Mouse (Mus musculus) lung, embryonic 14.5 days (tissue): Measurements from ENCODE around the gene 2510039O18Rik. TPM values are rescaled to one million over a fixed set of nuclear protein-coding genes. Genes with fewer than 3 reads are reported as not detected.
A peak's percentile ranks its signal among the peaks of the same experiment; 100 is the strongest.

Experiments
- ATAC-seq: fragments of 200-750 bp; cut with Nextera tagmentation; 2 replicates; pipeline ENCODE4 v1.8.0; 2017; ENCODE audit warnings: mild to moderate bottlenecking, moderate TSS enrichment, moderate library complexity; ENCODE audit not compliant: insufficient read depth
- DNase-seq: peaks from one replicate; pipeline ENCODE4 v3.0.0-alpha.2; 2015
- H3K27ac ChIP-seq: fragments of 300-500 bp; sonication (generic); 2 replicates; pipeline ENCODE4 v1.5.1; 2014; ENCODE audit warnings: low read depth, mild to moderate bottlenecking, moderate library complexity
- H3K27me3 ChIP-seq: fragments of 300-500 bp; sonication (generic); 2 replicates; pipeline ENCODE4 v1.6.1; 2014; ENCODE audit warnings: low read length, control low read depth; ENCODE audit not compliant: insufficient read depth
- H3K36me3 ChIP-seq: fragments of 300-500 bp; sonication (generic); 2 replicates; pipeline ENCODE4 v1.6.1; 2014; ENCODE audit warnings: control low read depth; ENCODE audit not compliant: insufficient read depth
- H3K4me1 ChIP-seq: fragments of 300-500 bp; sonication (generic); 2 replicates; pipeline ENCODE4 v1.6.1; 2014; ENCODE audit warnings: antibody characterized with exemption, control low read depth; ENCODE audit not compliant: insufficient read depth
- H3K4me2 ChIP-seq: fragments of 300-500 bp; sonication (generic); 2 replicates; pipeline ENCODE4 v1.6.1; 2014; ENCODE audit warnings: mild to moderate bottlenecking
- H3K4me3 ChIP-seq: fragments of 300-500 bp; sonication (generic); 2 replicates; pipeline ENCODE4 v1.5.1; 2014; ENCODE audit warnings: low read depth, low read length
- H3K9ac ChIP-seq: fragments of 300-500 bp; sonication (generic); 2 replicates; pipeline ENCODE4 v1.6.1; 2014
- H3K9me3 ChIP-seq: fragments of 300-500 bp; sonication (generic); 2 replicates; pipeline ENCODE4 v1.6.1; 2016; ENCODE audit warnings: low read depth, low read length, control low read depth
- CTCF ChIP-seq: IDR thresholded peaks from 2 replicates; pipeline ENCODE4 v1.5.1; 2016; ENCODE audit warnings: antibody characterized with exemption, low read depth
- WGBS: fragments of 180-500 bp; shearing (Covaris S2); extraction: QIAGEN DNeasy Blood & Tissue Kit; methylation state at CpG from one replicate; pipeline ENCODE4 v1.1.7; 2014; 5-methylcytosine and 5-hydroxymethylcytosine counted together
- polyA plus RNA-seq: library from polyadenylated mRNA; unstranded; fragments of >200 nt; fragmentation: Nextera tagmentation; extraction: Ambion mirVana; gene quantifications from 2 replicates; pipeline ENCODE4 v1.2.1, GENCODE M21; 2014

Gene 2510039O18Rik
- polyA plus RNA-seq, 1 experiment from 2014 or later, result 22.5 TPM

- WGBS, result under 1% methylated on average over 59 of the region's 59 CpGs
- Histone ChIP-seq H3K9me3 (no peaks in the 10 kb centered on the region), H3K4me2 (peak within 1 kb of the TSS; percentile 80), H3K9ac (peak within 1 kb of the TSS; percentile 62), H3K4me3 (peak within 1 kb of the TSS; percentile 89), H3K27ac (peak within 1 kb of the TSS; percentile 32), H3K4me1 (peaks cover 6% of the 10 kb centered on the region; the same call in 1 of the 2 replicates), H3K27me3 (no peaks in the 10 kb centered on the region), H3K36me3 (peaks cover 19% of the 10 kb centered on the region)
- ATAC-seq (peak; percentile 94), DNase-seq (peak; percentile 92)
- no peak for TF ChIP-seq CTCF
Measured at GRCm38 (mm10) chr4:147904313-147905089, 36.2 kb upstream of the 2510039O18Rik start, which contains the start of gene Mfn2. Gene Mfn2 (minus strand): TSS chr4:147904704.

GRCm38 (mm10) chr4:147905090-147905659 is 35.5 kb upstream of the 2510039O18Rik start:
- H3K36me3 ChIP-seq, result peaks cover 13% of the 10 kb centered on the region; the same call in 1 of the 2 replicates
- WGBS, result under 1% methylated on average over 8 of the region's 8 CpGs
- H3K27me3 ChIP-seq, result no peaks in the 10 kb centered on the region
- H3K27ac ChIP-seq, result no peak overlapping the region
- H3K9me3 ChIP-seq, result no peaks in the 10 kb centered on the region
- H3K4me1 ChIP-seq, result peaks cover 6% of the 10 kb centered on the region; the same call in 1 of the 2 replicates
- DNase-seq, result no peak
- peak; percentile 22; the same call in 1 of the 2 replicates for ATAC-seq
- TF ChIP-seq CTCF, result no peak
- peak overlapping the region; percentile 89 for H3K4me3 ChIP-seq
- peak overlapping the region; percentile 62 for H3K9ac ChIP-seq
- peak overlapping the region; percentile 65 for H3K4me2 ChIP-seq

GRCm38 (mm10) chr4:147906230-147906629 is 34.5 kb upstream of the 2510039O18Rik start:
- TF ChIP-seq CTCF, result no peak
- no peak overlapping the region for H3K4me3 ChIP-seq
- peaks cover 6% of the 10 kb centered on the region; the same call in 1 of the 2 replicates for H3K4me1 ChIP-seq
- ATAC-seq (no peak), DNase-seq (no peak)
- WGBS, result 83% methylated on average over 5 of the region's 5 CpGs
- H3K9me3 ChIP-seq, result no peaks in the 10 kb centered on the region
- H3K27me3 ChIP-seq, result no peaks in the 10 kb centered on the region
- H3K4me2 ChIP-seq, result no peak overlapping the region
- H3K9ac ChIP-seq, result no peak overlapping the region
- H3K36me3 ChIP-seq, result 0 out of 2 replicates have a peak, but pooled peaks cover 17% of the 10 kb centered on the region
- H3K27ac ChIP-seq, result no peak overlapping the region

- Histone ChIP-seq H3K9ac (no peak overlapping the region), H3K4me1 (no peaks in the 10 kb centered on the region; the same call in 1 of the 2 replicates), H3K4me3 (no peak overlapping the region), H3K4me2 (no peak overlapping the region), H3K27ac (no peak overlapping the region), H3K36me3 (peaks cover 19% of the 10 kb centered on the region; the same call in 1 of the 2 replicates), H3K9me3 (no peaks in the 10 kb centered on the region), H3K27me3 (no peaks in the 10 kb centered on the region)
- WGBS, result 86% methylated on average over 5 of the region's 5 CpGs
- ATAC-seq, result no peak
- no peak for DNase-seq
- no peak for TF ChIP-seq CTCF
Measured at GRCm38 (mm10) chr4:147909486-147909885, 31.2 kb upstream of the 2510039O18Rik start.

GRCm38 (mm10) chr4:147918459-147919121 is 22.1 kb upstream of the 2510039O18Rik start:
- H3K4me3 ChIP-seq, result no peak overlapping the region
- WGBS, result 55% methylated on average over 7 of the region's 7 CpGs
- H3K4me1 ChIP-seq, result no peaks in the 10 kb centered on the region
- H3K4me2 ChIP-seq, result no peak overlapping the region
- no peaks in the 10 kb centered on the region for H3K27me3 ChIP-seq
- no peak overlapping the region for H3K27ac ChIP-seq
- no peaks in the 10 kb centered on the region for H3K9me3 ChIP-seq
- DNase-seq, result peak; percentile 78
- peak; percentile 29 for ATAC-seq
- H3K9ac ChIP-seq, result no peak overlapping the region
- peaks cover 35% of the 10 kb centered on the region; the same call in 1 of the 2 replicates for H3K36me3 ChIP-seq
- peak; percentile 74 for TF ChIP-seq CTCF

- no peak for DNase-seq
- WGBS, result 34% methylated on average over 10 of the region's 10 CpGs
- H3K9me3 ChIP-seq, result no peaks in the 10 kb centered on the region
- H3K9ac ChIP-seq, result no peak overlapping the region
- no peaks in the 10 kb centered on the region for H3K4me1 ChIP-seq
- ATAC-seq, result no peak
- H3K4me2 ChIP-seq, result no peak overlapping the region
- no peak for TF ChIP-seq CTCF
- H3K4me3 ChIP-seq, result no peak overlapping the region
- peaks cover 32% of the 10 kb centered on the region; the same call in 1 of the 2 replicates for H3K36me3 ChIP-seq
- no peaks in the 10 kb centered on the region for H3K27me3 ChIP-seq
- H3K27ac ChIP-seq, result no peak overlapping the region
Measured at GRCm38 (mm10) chr4:147920973-147921372, 19.7 kb upstream of the 2510039O18Rik start.
